Mouse (Mus musculus): ENCODE results near the gene Gm45785. TPM values are rescaled to one million over a fixed set of nuclear protein-coding genes. Genes with fewer than 3 reads are reported as not detected.

Gm45785 gene
- polyA plus RNA-seq, 1 experiment from 2014 or later: not detected

DNA sequence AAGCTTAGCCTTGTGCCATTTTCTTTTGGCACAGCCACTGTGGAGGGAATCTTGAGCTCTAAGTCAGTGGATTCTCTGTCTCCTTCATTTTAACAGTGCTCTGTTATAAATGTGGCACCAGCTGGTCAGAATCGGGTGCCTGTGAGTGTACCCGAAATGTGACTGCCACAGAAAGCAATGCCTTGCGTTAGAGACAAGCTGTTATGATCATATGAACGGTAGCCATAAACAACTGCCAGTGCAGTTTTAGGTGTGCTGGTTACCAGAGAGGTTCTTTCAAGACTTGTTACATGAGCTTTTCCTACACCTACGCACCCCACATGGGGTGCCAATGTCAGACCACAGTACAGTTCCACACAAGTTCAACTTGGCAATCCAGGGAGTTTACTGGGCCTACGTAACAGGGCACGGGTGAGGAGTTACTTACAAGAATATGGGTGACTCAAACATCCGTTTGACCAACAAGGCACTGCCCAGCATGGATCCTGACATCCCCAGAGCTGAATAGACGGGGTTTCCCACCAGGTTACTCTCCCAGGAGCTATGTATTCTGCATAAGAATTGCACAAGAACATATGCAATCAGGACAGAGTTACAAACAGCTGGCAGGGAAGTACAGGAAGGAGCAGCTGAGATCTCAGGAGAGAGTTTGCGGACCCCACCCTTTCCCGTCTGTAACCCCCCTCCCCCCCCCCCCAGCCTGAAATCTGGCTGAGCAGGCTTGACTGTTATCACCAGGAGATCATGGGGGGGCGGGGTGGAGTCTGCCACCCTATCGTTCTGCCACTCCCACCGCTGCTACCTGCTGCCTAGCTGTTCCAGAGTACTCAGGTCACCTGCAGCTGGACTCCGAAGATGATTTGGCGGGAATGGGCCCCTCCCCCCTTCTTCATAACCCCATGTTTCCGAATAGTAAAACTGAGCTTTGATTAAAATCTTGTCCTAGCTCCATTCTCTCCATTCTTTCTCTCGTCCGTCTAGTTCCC is 15.1 kb downstream of the Gm45785 start:
- no peaks in the 10 kb centered on the region for H3K36me3 ChIP-seq
- H3K4me2 ChIP-seq (replicated peaks): no peak overlapping the region
- WGBS: 39% methylated on average over 19 of the region's 19 CpGs
- peaks cover 7% of the 10 kb centered on the region; the same call in 1 of the 2 replicates for H3K4me1 ChIP-seq
- no peak overlapping the region for H3K27ac ChIP-seq (replicated peaks)
- H3K27me3 ChIP-seq: peaks cover 3% of the 10 kb centered on the region; the same call in 1 of the 2 replicates
- H3K4me3 ChIP-seq: no peak overlapping the region
- ATAC-seq (replicated peaks): no peak
- H3K9ac ChIP-seq (replicated peaks): no peak overlapping the region
- H3K9me3 ChIP-seq: no peaks in the 10 kb centered on the region

DNA sequence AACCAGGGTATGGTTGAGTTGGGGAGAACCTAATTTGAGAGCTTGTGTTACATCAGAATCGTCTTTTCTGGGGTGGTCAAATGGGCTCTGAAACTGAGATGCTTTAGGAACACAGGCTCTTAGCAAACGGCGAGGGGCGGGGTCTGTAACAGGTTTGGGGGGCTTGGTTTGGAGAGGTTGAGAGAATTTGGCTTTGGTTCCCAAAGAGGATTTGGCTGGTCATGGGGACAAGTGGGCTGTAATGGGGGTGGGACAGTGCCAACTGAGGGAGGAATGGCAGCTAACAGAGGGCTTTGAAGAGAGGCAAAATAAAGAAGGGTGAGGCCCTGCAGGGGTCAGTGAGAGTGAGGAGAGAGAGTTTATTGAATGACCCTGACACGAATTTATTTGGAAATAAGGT is 16.6 kb downstream of the Gm45785 start:
- no peak for ATAC-seq (replicated peaks)
- no peak overlapping the region for H3K9ac ChIP-seq (replicated peaks)
- peaks cover 7% of the 10 kb centered on the region; the same call in 1 of the 2 replicates for H3K4me1 ChIP-seq
- H3K27ac ChIP-seq (replicated peaks): no peak overlapping the region
- H3K36me3 ChIP-seq: no peaks in the 10 kb centered on the region
- H3K4me2 ChIP-seq (replicated peaks): no peak overlapping the region
- H3K9me3 ChIP-seq: no peaks in the 10 kb centered on the region
- peaks cover 3% of the 10 kb centered on the region; the same call in 1 of the 2 replicates for H3K27me3 ChIP-seq
- no peak overlapping the region for H3K4me3 ChIP-seq
- WGBS: 66% methylated on average over 5 of the region's 5 CpGs

DNA sequence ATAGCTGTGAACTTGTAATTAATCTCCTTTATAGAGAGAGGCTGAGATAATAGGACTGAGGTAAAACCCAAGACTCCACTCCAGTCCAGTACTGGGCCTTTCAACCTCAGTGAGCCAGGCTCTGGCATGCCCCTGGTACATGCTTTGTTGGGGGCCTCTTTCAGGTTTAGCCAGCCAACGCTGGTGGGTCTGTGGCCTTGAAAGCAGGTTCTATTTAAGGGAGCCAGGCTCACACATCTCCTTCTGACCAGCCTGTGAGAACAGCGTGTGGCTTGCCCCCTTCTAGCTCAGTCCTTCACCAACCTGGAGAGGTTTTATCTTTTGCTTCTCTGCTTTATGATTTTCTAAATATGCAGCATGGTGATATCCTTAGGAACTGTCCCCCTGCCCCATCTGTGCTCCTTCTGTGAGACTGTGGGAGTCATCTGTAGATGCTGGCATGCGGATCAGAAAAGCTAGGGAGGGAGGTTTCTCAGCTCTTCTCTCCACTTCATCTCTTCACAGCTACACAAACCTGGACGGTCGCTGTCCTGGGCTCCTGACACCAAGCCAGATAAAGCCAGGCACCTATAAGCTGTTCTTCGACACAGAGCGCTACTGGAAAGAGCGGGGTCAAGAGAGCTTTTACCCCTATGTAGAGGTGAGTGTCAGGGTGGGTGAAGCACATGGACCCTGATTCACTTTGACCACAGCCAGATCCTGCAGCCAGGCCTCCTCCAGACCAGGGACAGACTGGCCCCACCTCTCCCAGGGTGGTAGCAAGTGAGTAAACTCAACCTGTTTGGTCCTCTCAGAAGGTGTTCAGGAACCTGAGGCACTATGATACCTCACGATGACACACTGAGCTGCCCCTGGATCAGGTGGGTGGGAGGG is 19.7 kb downstream of the Gm45785 start:
- Histone ChIP-seq H3K36me3 (no peaks in the 10 kb centered on the region), H3K27me3 (no peaks in the 10 kb centered on the region), H3K4me3 (no peak overlapping the region), H3K9ac (replicated peaks) (no peak overlapping the region), H3K4me1 (peaks cover 7% of the 10 kb centered on the region; the same call in 1 of the 2 replicates), H3K4me2 (replicated peaks) (no peak overlapping the region), H3K9me3 (no peaks in the 10 kb centered on the region), H3K27ac (replicated peaks) (no peak overlapping the region)
- ATAC-seq (replicated peaks): no peak
- WGBS: 81% methylated on average over 9 of the region's 9 CpGs

GRCm38 (mm10) chr7:140835758-140836087 is 20.4 kb downstream of the Gm45785 start:
- H3K9me3 ChIP-seq: no peaks in the 10 kb centered on the region
- no peak overlapping the region for H3K4me2 ChIP-seq (replicated peaks)
- H3K27me3 ChIP-seq: no peaks in the 10 kb centered on the region
- no peak overlapping the region for H3K4me3 ChIP-seq
- H3K36me3 ChIP-seq: no peaks in the 10 kb centered on the region
- H3K4me1 ChIP-seq: peaks cover 7% of the 10 kb centered on the region; the same call in 1 of the 2 replicates
- no peak overlapping the region for H3K9ac ChIP-seq (replicated peaks)
- H3K27ac ChIP-seq (replicated peaks): no peak overlapping the region
- 72% methylated on average over 2 of the region's 2 CpGs for WGBS
- ATAC-seq (replicated peaks): no peak

DNA sequence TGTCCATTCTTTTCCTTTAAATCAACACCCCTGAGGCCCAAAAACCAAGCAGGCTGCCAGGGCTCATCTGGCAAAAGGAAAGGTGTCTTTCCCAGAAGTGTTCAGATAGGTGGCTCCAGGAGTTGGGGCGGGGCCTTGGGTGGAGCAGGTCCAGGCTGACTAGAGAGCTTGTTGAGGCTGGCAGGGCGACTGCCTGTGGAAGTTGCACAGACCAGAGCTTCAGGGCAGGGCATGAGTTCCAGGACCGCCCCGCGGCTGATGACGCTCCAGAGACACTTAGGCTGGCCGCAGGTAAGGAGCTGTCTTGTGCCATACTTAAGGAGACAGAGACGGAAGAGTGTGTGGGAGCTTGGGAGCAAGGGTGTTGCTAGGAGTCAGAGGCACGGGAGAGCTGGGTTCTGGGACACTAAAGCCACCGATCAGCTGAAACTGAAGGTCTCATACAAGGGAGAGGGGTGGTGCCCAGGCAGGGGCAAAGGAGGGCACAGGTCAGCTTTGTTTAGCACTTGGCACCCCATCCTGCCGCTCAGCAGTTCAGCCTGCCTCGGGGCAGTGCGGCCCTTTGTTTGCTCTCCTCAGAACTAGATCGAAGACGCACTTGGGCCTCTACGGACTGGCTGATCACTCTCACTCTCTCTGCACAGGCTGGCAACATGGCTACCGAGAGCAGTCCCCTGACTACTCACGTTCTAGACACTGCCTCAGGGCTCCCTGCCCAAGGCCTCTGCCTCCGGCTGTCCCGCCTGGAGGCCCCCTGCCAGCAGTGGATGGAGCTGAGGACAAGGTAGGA is 21.0 kb downstream of the Gm45785 start, which contains the start of gene Urah:
Gene Urah (plus strand): TSS at position 51 of the 790 bp plus-strand sequence.
- 46% methylated on average over 20 of the region's 20 CpGs for whole genome bisulfite sequencing

GRCm38 (mm10) chr7:140833341-140833740 is 22.8 kb downstream of the Gm45785 start:
- 83% methylated on average over 4 of the region's 4 CpGs for WGBS

More for the DNA sequence above, 21.0 kb downstream of the Gm45785 start, which contains the start of gene Urah:
- H3K4me1 ChIP-seq: peaks cover 7% of the 10 kb centered on the region; the same call in 1 of the 2 replicates
- no peaks in the 10 kb centered on the region for H3K36me3 ChIP-seq
- no peak within 1 kb of the TSS for H3K9ac ChIP-seq (replicated peaks)
- no peak within 1 kb of the TSS for H3K4me2 ChIP-seq (replicated peaks)
- H3K4me3 ChIP-seq: no peak within 1 kb of the TSS
- H3K9me3 ChIP-seq: no peaks in the 10 kb centered on the region
- no peaks in the 10 kb centered on the region for H3K27me3 ChIP-seq
- ATAC-seq (replicated peaks): no peak
- no peak within 1 kb of the TSS for H3K27ac ChIP-seq (replicated peaks)

GRCm38 (mm10) chr7:140831447-140831846 is 24.7 kb downstream of the Gm45785 start:
- no peaks in the 10 kb centered on the region for H3K9me3 ChIP-seq
- peaks cover 3% of the 10 kb centered on the region; the same call in 1 of the 2 replicates for H3K4me1 ChIP-seq
- no peak overlapping the region for H3K27ac ChIP-seq (replicated peaks)
- H3K27me3 ChIP-seq: no peaks in the 10 kb centered on the region
- no peak overlapping the region for H3K9ac ChIP-seq (replicated peaks)
- H3K4me3 ChIP-seq: no peak overlapping the region
- no peaks in the 10 kb centered on the region for H3K36me3 ChIP-seq
- no peak overlapping the region for H3K4me2 ChIP-seq (replicated peaks)
- 76% methylated on average over 6 of the region's 6 CpGs for WGBS
- no peak for ATAC-seq (replicated peaks)

More at GRCm38 (mm10) chr7:140833341-140833740, 22.8 kb downstream of the Gm45785 start:
- ATAC-seq (replicated peaks): no peak
- Histone ChIP-seq H3K27me3 (no peaks in the 10 kb centered on the region), H3K4me3 (no peak overlapping the region), H3K4me1 (peaks cover 3% of the 10 kb centered on the region; the same call in 1 of the 2 replicates), H3K9ac (replicated peaks) (no peak overlapping the region), H3K36me3 (no peaks in the 10 kb centered on the region), H3K27ac (replicated peaks) (no peak overlapping the region), H3K9me3 (no peaks in the 10 kb centered on the region), H3K4me2 (replicated peaks) (no peak overlapping the region)

- Histone ChIP-seq H3K36me3 (no peaks in the 10 kb centered on the region), H3K27me3 (no peaks in the 10 kb centered on the region), H3K27ac (replicated peaks) (no peak overlapping the region), H3K4me2 (replicated peaks) (no peak overlapping the region), H3K9me3 (no peaks in the 10 kb centered on the region), H3K4me3 (no peak overlapping the region), H3K9ac (replicated peaks) (no peak overlapping the region), H3K4me1 (no peaks in the 10 kb centered on the region)
- 36% methylated on average over 8 of the region's 8 CpGs for WGBS
- ATAC-seq (replicated peaks): no peak
These were observed 27.8 kb downstream of the Gm45785 start for GRCm38 (mm10) chr7:140828171-140828881.

- no peak for ATAC-seq (replicated peaks)
- H3K4me1 ChIP-seq: peaks cover 12% of the 10 kb centered on the region
These were observed 33.4 kb downstream of the Gm45785 start for GRCm38 (mm10) chr7:140822731-140823130.

GRCm38 (mm10) chr7:140821653-140822329 is 34.3 kb downstream of the Gm45785 start, which contains the start of gene Zfp941:
Gene Zfp941 (minus strand): TSS chr7:140822178.
- peak within 1 kb of the TSS; percentile 52 for H3K4me3 ChIP-seq
- H3K4me1 ChIP-seq: peaks cover 12% of the 10 kb centered on the region
- H3K9me3 ChIP-seq: no peaks in the 10 kb centered on the region
- H3K27ac ChIP-seq (replicated peaks): peak within 1 kb of the TSS; percentile 79
- ATAC-seq (replicated peaks): peak; percentile 89
- no peaks in the 10 kb centered on the region for H3K27me3 ChIP-seq
- H3K36me3 ChIP-seq: no peaks in the 10 kb centered on the region
- H3K9ac ChIP-seq (replicated peaks): peak within 1 kb of the TSS; percentile 62
- H3K4me2 ChIP-seq (replicated peaks): peak within 1 kb of the TSS; percentile 69
- 1% methylated on average over 21 of the region's 21 CpGs for WGBS

More at GRCm38 (mm10) chr7:140822731-140823130, 33.4 kb downstream of the Gm45785 start:
- no peak overlapping the region for H3K4me2 ChIP-seq (replicated peaks)
- H3K27me3 ChIP-seq: no peaks in the 10 kb centered on the region
- H3K27ac ChIP-seq (replicated peaks): no peak overlapping the region
- H3K9me3 ChIP-seq: no peaks in the 10 kb centered on the region
- no peak overlapping the region for H3K4me3 ChIP-seq
- H3K9ac ChIP-seq (replicated peaks): no peak overlapping the region
- WGBS: 95% methylated on average over 4 of the region's 4 CpGs
- H3K36me3 ChIP-seq: no peaks in the 10 kb centered on the region
